Mouse (Mus musculus): ENCODE data around the gene 9430007A20Rik. TPM values are rescaled to one million over a fixed set of nuclear protein-coding genes. Genes with fewer than 3 reads are reported as not detected.
"Not testable (repeated sequence)": the region's sequence is repeated elsewhere in the genome, so short reads cannot be mapped to it uniquely, and the experiment has no call there.

The 9430007A20Rik gene
- not detected in 2 replicates for polyA plus RNA-seq (2015; fragmentation: Nextera tagmentation; extraction: Ambion mirVana)

GRCm38 (mm10) chr4:144519522-144519921 lies at the start of gene 9430007A20Rik:
TSS of gene 9430007A20Rik (plus strand) at chr4:144519822.
- no peaks in the 10 kb centered on the region for H3K36me3 ChIP-seq (replicated peaks)
- no peaks in the 10 kb centered on the region for H3K27me3 ChIP-seq (replicated peaks)
- ATAC-seq (replicated peaks), result no peak
- H3K4me1 ChIP-seq, result no peaks in the 10 kb centered on the region
- WGBS, result 78% methylated on average over 5 of the region's 5 CpGs
- H3K9ac ChIP-seq, result no peak within 1 kb of the TSS
- no peak within 1 kb of the TSS for H3K4me2 ChIP-seq
- peaks cover 34% of the 10 kb centered on the region for H3K9me3 ChIP-seq
- H3K27ac ChIP-seq, result no peak within 1 kb of the TSS
- H3K4me3 ChIP-seq, result no peak within 1 kb of the TSS

GRCm38 (mm10) chr4:144493331-144493730 lies 26.3 kb upstream of the 9430007A20Rik start:
- Histone ChIP-seq H3K9ac (no peak overlapping the region), H3K36me3 (replicated peaks) (no peaks in the 10 kb centered on the region), H3K4me3 (no peak overlapping the region), H3K27ac (no peak overlapping the region), H3K4me2 (no peak overlapping the region), H3K27me3 (replicated peaks) (no peaks in the 10 kb centered on the region), H3K4me1 (no peaks in the 10 kb centered on the region), H3K9me3 (peaks cover 24% of the 10 kb centered on the region)
- ATAC-seq (replicated peaks), result no peak

GRCm38 (mm10) chr4:144506518-144506917 lies 13.1 kb upstream of the 9430007A20Rik start:
- no peak overlapping the region for H3K9ac ChIP-seq
- no peaks in the 10 kb centered on the region for H3K4me1 ChIP-seq
- H3K4me2 ChIP-seq, result no peak overlapping the region
- ATAC-seq (replicated peaks), result no peak
- WGBS, result 90% methylated on average over 1 of the region's 1 CpGs
- no peak overlapping the region for H3K4me3 ChIP-seq
- no peak overlapping the region for H3K27ac ChIP-seq
- H3K27me3 ChIP-seq (replicated peaks), result no peaks in the 10 kb centered on the region
- H3K9me3 ChIP-seq, result peaks cover 26% of the 10 kb centered on the region
- no peaks in the 10 kb centered on the region for H3K36me3 ChIP-seq (replicated peaks)

- 77% methylated on average over 1 of the region's 1 CpGs for WGBS
- Histone ChIP-seq H3K27me3 (replicated peaks) (no peaks in the 10 kb centered on the region), H3K27ac (no peak overlapping the region), H3K4me3 (no peak overlapping the region), H3K9me3 (peaks cover 23% of the 10 kb centered on the region), H3K4me1 (no peaks in the 10 kb centered on the region), H3K4me2 (no peak overlapping the region), H3K36me3 (replicated peaks) (no peaks in the 10 kb centered on the region), H3K9ac (no peak overlapping the region)
- ATAC-seq (replicated peaks), result no peak
These were observed 25.1 kb downstream of the 9430007A20Rik start for GRCm38 (mm10) chr4:144544689-144545088.

- not testable (repeated sequence) for ATAC-seq (replicated peaks); H3K27ac ChIP-seq; H3K4me1 ChIP-seq; H3K4me3 ChIP-seq; H3K27me3 ChIP-seq (replicated peaks); H3K9ac ChIP-seq; H3K4me2 ChIP-seq; H3K36me3 ChIP-seq (replicated peaks)
- peaks cover 20% of the 10 kb centered on the region for H3K9me3 ChIP-seq
- WGBS, result 92% methylated on average over 13 of the region's 13 CpGs
These were observed 25.7 kb downstream of the 9430007A20Rik start for GRCm38 (mm10) chr4:144545339-144545738.

GRCm38 (mm10) chr4:144551156-144551555 lies 31.5 kb downstream of the 9430007A20Rik start:
- Histone ChIP-seq H3K36me3 (replicated peaks) (no peaks in the 10 kb centered on the region), H3K4me1 (no peaks in the 10 kb centered on the region), H3K27ac (no peak overlapping the region), H3K4me2 (no peak overlapping the region), H3K27me3 (replicated peaks) (no peaks in the 10 kb centered on the region), H3K4me3 (no peak overlapping the region), H3K9ac (no peak overlapping the region), H3K9me3 (peaks cover 27% of the 10 kb centered on the region)
- no peak for ATAC-seq (replicated peaks)

GRCm38 (mm10) chr4:144559792-144560191 lies 40.2 kb downstream of the 9430007A20Rik start:
- Histone ChIP-seq H3K4me2 (no peak overlapping the region), H3K27me3 (replicated peaks) (no peaks in the 10 kb centered on the region), H3K9me3 (peaks cover 40% of the 10 kb centered on the region), H3K36me3 (replicated peaks) (no peaks in the 10 kb centered on the region), H3K27ac (no peak overlapping the region), H3K4me1 (no peaks in the 10 kb centered on the region), H3K9ac (no peak overlapping the region), H3K4me3 (no peak overlapping the region)
- no peak for ATAC-seq (replicated peaks)

GRCm38 (mm10) chr4:144561205-144561604 lies 41.6 kb downstream of the 9430007A20Rik start:
- no peak overlapping the region for H3K4me2 ChIP-seq
- H3K9me3 ChIP-seq, result peaks cover 34% of the 10 kb centered on the region
- no peaks in the 10 kb centered on the region for H3K27me3 ChIP-seq (replicated peaks)
- no peak for ATAC-seq (replicated peaks)
- no peaks in the 10 kb centered on the region for H3K4me1 ChIP-seq
- H3K27ac ChIP-seq, result no peak overlapping the region
- no peak overlapping the region for H3K9ac ChIP-seq
- no peaks in the 10 kb centered on the region for H3K36me3 ChIP-seq (replicated peaks)
- 63% methylated on average over 2 of the region's 2 CpGs for WGBS
- no peak overlapping the region for H3K4me3 ChIP-seq

- Histone ChIP-seq H3K4me1 (no peaks in the 10 kb centered on the region), H3K4me2 (no peak within 1 kb of the TSS), H3K9ac (no peak within 1 kb of the TSS), H3K27me3 (replicated peaks) (no peaks in the 10 kb centered on the region), H3K27ac (no peak within 1 kb of the TSS), H3K36me3 (replicated peaks) (no peaks in the 10 kb centered on the region), H3K9me3 (peaks cover 32% of the 10 kb centered on the region; the same call in 1 of the 2 replicates), H3K4me3 (no peak within 1 kb of the TSS)
- WGBS, result 93% methylated on average over 1 of the region's 1 CpGs
- no peak for ATAC-seq (replicated peaks)
These were observed 45.4 kb downstream of the 9430007A20Rik start, which contains the start of gene Gm13124 for GRCm38 (mm10) chr4:144565034-144565433. TSS of gene Gm13124 (minus strand) at chr4:144565134.

GRCm38 (mm10) chr4:144567752-144568151 lies 48.1 kb downstream of the 9430007A20Rik start:
- peaks cover 23% of the 10 kb centered on the region; the same call in 1 of the 2 replicates for H3K9me3 ChIP-seq
- no peak overlapping the region for H3K4me3 ChIP-seq
- no peaks in the 10 kb centered on the region for H3K4me1 ChIP-seq
- H3K9ac ChIP-seq, result no peak overlapping the region
- H3K4me2 ChIP-seq, result no peak overlapping the region
- no peaks in the 10 kb centered on the region for H3K27me3 ChIP-seq (replicated peaks)
- no peaks in the 10 kb centered on the region for H3K36me3 ChIP-seq (replicated peaks)
- no peak overlapping the region for H3K27ac ChIP-seq
- no peak for ATAC-seq (replicated peaks)

Other genes with a start within 250 kb of the 9430007A20Rik start
- not detected in 2 replicates for gene Pramel5, start 239.3 kb upstream of the 9430007A20Rik start, polyA plus RNA-seq (2015; fragmentation: Nextera tagmentation; extraction: Ambion mirVana)
- not detected in 2 replicates for gene Gm13128, start 189.6 kb upstream of the 9430007A20Rik start, polyA plus RNA-seq (2015; fragmentation: Nextera tagmentation; extraction: Ambion mirVana)
- gene Gm13119, start 161.9 kb upstream of the 9430007A20Rik start, polyA plus RNA-seq (2015; fragmentation: Nextera tagmentation; extraction: Ambion mirVana), result not detected in 2 replicates
- not detected in 2 replicates for gene Pramef20, start 141.9 kb upstream of the 9430007A20Rik start, polyA plus RNA-seq (2015; fragmentation: Nextera tagmentation; extraction: Ambion mirVana)
- gene Pramef12, start 111.4 kb upstream of the 9430007A20Rik start, polyA plus RNA-seq (2015; fragmentation: Nextera tagmentation; extraction: Ambion mirVana), result not detected in 2 replicates
- gene 1700012P22Rik, start 81.0 kb upstream of the 9430007A20Rik start, polyA plus RNA-seq (2015; fragmentation: Nextera tagmentation; extraction: Ambion mirVana), result 0.18 TPM in 1 of 2 replicates, not detected in the other
- gene Gm9944, start 66.5 kb upstream of the 9430007A20Rik start, polyA plus RNA-seq (2015; fragmentation: Nextera tagmentation; extraction: Ambion mirVana), result not detected in 2 replicates
- gene Aadacl3, start 56.1 kb upstream of the 9430007A20Rik start, polyA plus RNA-seq (2015; fragmentation: Nextera tagmentation; extraction: Ambion mirVana), result not detected in 2 replicates
- gene Gm13124, start 45.3 kb downstream of the 9430007A20Rik start, polyA plus RNA-seq (2015; fragmentation: Nextera tagmentation; extraction: Ambion mirVana), result not detected in 2 replicates
- gene Aadacl4, start 93.9 kb downstream of the 9430007A20Rik start, polyA plus RNA-seq (2015; fragmentation: Nextera tagmentation; extraction: Ambion mirVana), result not detected in 2 replicates
- gene Gm436, start 166.5 kb downstream of the 9430007A20Rik start, polyA plus RNA-seq (2015; fragmentation: Nextera tagmentation; extraction: Ambion mirVana), result not detected in 2 replicates
- not detected in 2 replicates for gene Gm13178, start 201.6 kb downstream of the 9430007A20Rik start, polyA plus RNA-seq (2015; fragmentation: Nextera tagmentation; extraction: Ambion mirVana)

Data from midbrain, embryonic 15.5 days (tissue).